Comparison of ENCODE assay signal across 8 mouse cellular contexts in the genomic region with DNA sequence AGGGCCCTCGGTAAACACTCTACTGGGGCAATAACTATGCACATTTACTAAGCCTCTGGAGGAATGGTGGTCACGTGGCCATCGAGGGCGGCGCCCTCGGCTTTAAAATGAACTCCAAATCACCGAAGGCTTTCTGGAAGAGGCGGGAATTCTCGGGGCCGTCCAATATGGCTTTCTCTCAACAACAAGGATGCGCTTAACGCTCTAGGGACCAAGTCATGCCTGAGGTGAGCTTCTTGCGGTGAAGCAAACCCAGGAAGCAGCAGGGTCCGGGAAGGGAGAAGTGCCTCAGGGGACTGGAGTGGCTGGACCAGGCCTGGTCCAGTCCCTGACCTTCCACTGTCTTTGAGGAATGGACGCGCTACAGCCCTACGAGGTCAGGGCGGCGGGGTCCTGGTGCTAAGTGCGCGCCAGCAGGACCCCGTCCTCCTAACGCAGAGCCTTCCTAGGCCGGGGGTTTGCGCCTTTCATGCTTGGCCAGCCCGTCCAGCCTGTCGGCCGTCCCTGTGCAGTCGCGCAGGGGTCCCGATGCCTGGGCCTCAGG. TPM values are rescaled to one million over a fixed set of nuclear protein-coding genes. Genes with fewer than 3 reads are reported as not detected.
DNase-seq lines count a peak whose midpoint lies in the region; ATAC-seq and TF ChIP-seq lines count a peak whose summit lies in the region.

A gene (plus strand): TSS at position 134 of the 544 bp plus-strand sequence.

- no peak for TF ChIP-seq CTCF in spleen, adult 2 months (IDR thresholded peaks at IDR 0.05; ENCODE audit: extremely low read depth, insufficient read depth, insufficient read length, insufficient replicate concordance)
- no peak for TF ChIP-seq CTCF in kidney, postnatal 0 days (IDR thresholded peaks at IDR 0.05; ENCODE audit: low read depth)
- TF ChIP-seq CTCF in testis, adult 2 months (IDR thresholded peaks at IDR 0.05; ENCODE audit: control insufficient read depth, insufficient read depth, insufficient replicate concordance, low read depth, low read length) = no peak

- H3K4me2 ChIP-seq in embryonic facial prominence, embryonic 12.5 days (replicated peaks) = peak within 1 kb of the TSS; percentile 92
- H3K4me2 ChIP-seq in kidney, postnatal 0 days (ENCODE audit: low read length) = peak within 1 kb of the TSS; percentile 75

- H3K27me3 ChIP-seq in spleen, adult 2 months (ENCODE audit: control insufficient read depth, insufficient read depth, low read length) = peaks cover 2% of the 10 kb centered on the region; the same call in 1 of the 2 replicates
- H3K27me3 ChIP-seq in embryonic facial prominence, embryonic 12.5 days = no peaks in the 10 kb centered on the region
- no peaks in the 10 kb centered on the region for H3K27me3 ChIP-seq in kidney, postnatal 0 days (ENCODE audit: insufficient read depth, low read length)
- H3K27me3 ChIP-seq in testis, adult 2 months (ENCODE audit: control insufficient read depth, insufficient read depth, low read length) = no peaks in the 10 kb centered on the region

- H3K9ac ChIP-seq in embryonic facial prominence, embryonic 12.5 days = peak within 1 kb of the TSS; percentile 97
- peak within 1 kb of the TSS; percentile 92 for H3K9ac ChIP-seq in kidney, postnatal 0 days (ENCODE audit: low read depth, low read length)

- peak within 1 kb of the TSS; percentile 100 for H3K27ac ChIP-seq in spleen, adult 2 months (ENCODE audit: insufficient read depth, low read length)
- H3K27ac ChIP-seq in embryonic facial prominence, embryonic 12.5 days = peak within 1 kb of the TSS; percentile 98
- peak within 1 kb of the TSS; percentile 98 for H3K27ac ChIP-seq in kidney, postnatal 0 days
- H3K27ac ChIP-seq in testis, adult 2 months (ENCODE audit: control insufficient read depth, insufficient read depth, low read depth, low read length) = peak within 1 kb of the TSS; percentile 90

- DNase-seq in spleen, adult 2 months (ENCODE audit: low read depth in 1 of 2, low spot score in 2 of 2) = no peak
- DNase-seq in spleen, postnatal 4 days (ENCODE audit: low spot score in 2 of 2) = no peak
- DNase-seq in heart, adult 8-10 months (ENCODE audit: low spot score) = peak; percentile 10
- DNase-seq in kidney, postnatal 0 days (ENCODE audit: low spot score) = peak; percentile 19
- DNase-seq in lung, postnatal 14 days = peak; percentile 6
- DNase-seq in T-cell, adult 2 months (ENCODE audit: low spot score) = no peak

- 87% methylated on average over 31 of the region's 31 CpGs for WGBS in spleen, adult 2 months
- 23% methylated on average over 31 of the region's 31 CpGs for WGBS in embryonic facial prominence, embryonic 12.5 days
- 36% methylated on average over 31 of the region's 31 CpGs for WGBS in kidney, postnatal 0 days

- H3K36me3 ChIP-seq in spleen, adult 2 months (ENCODE audit: control insufficient read depth, insufficient read depth, low read length) = peaks cover 9% of the 10 kb centered on the region
- peaks cover 13% of the 10 kb centered on the region for H3K36me3 ChIP-seq in embryonic facial prominence, embryonic 12.5 days
- H3K36me3 ChIP-seq in kidney, postnatal 0 days (ENCODE audit: insufficient read depth, low read length) = no peaks in the 10 kb centered on the region
- H3K36me3 ChIP-seq in testis, adult 2 months (ENCODE audit: control insufficient read depth, insufficient read depth, low read length) = peaks cover 1% of the 10 kb centered on the region

- no peaks in the 10 kb centered on the region for H3K9me3 ChIP-seq in embryonic facial prominence, embryonic 12.5 days
- no peaks in the 10 kb centered on the region for H3K9me3 ChIP-seq in kidney, postnatal 0 days (replicated peaks; ENCODE audit: low read length)

- TF ChIP-seq POLR2A in spleen, adult 2 months (IDR thresholded peaks at IDR 0.05; ENCODE audit: low read depth, low read length) = no peak
- TF ChIP-seq POLR2A in testis, adult 2 months (IDR thresholded peaks at IDR 0.05; ENCODE audit: control insufficient read depth, low read depth, low read length) = 0 out of 2 replicates have a peak, but pooled peaks have one; percentile 8

- peaks cover 15% of the 10 kb centered on the region for H3K4me1 ChIP-seq in spleen, adult 2 months (ENCODE audit: control insufficient read depth, insufficient read depth, insufficient read length)
- H3K4me1 ChIP-seq in embryonic facial prominence, embryonic 12.5 days = peaks cover 22% of the 10 kb centered on the region
- peaks cover 16% of the 10 kb centered on the region for H3K4me1 ChIP-seq in kidney, postnatal 0 days (replicated peaks; ENCODE audit: insufficient read depth, low read length)
- peaks cover 10% of the 10 kb centered on the region for H3K4me1 ChIP-seq in testis, adult 2 months (ENCODE audit: control insufficient read depth, insufficient read depth, low read length)

- H3K4me3 ChIP-seq in spleen, adult 2 months (ENCODE audit: extremely low read depth, insufficient read depth, insufficient read length) = peak within 1 kb of the TSS; percentile 95
- peak within 1 kb of the TSS; percentile 81 for H3K4me3 ChIP-seq in embryonic facial prominence, embryonic 12.5 days
- H3K4me3 ChIP-seq in kidney, postnatal 0 days (replicated peaks; ENCODE audit: low read depth, low read length) = peak within 1 kb of the TSS; percentile 68
- peak within 1 kb of the TSS; percentile 83 for H3K4me3 ChIP-seq in testis, adult 2 months (ENCODE audit: control insufficient read depth, low read depth, low read length)

- ATAC-seq in embryonic facial prominence, embryonic 12.5 days (ENCODE audit: insufficient number of reproducible peaks, insufficient read depth, low FRiP score, low TSS enrichment) = peak; percentile 13; the same call in 1 of the 2 replicates
- peak; percentile 5 for ATAC-seq in kidney, postnatal 0 days (replicated peaks; ENCODE audit: low FRiP score, low read depth)

RNA-seq across cellular contexts. Expression of the gene that starts here (rescaled TPM):
- 16.1 and 17.8 TPM in 2 replicates for polyA plus RNA-seq in spleen, adult 2 months (2012; rRNA removed)
- polyA plus RNA-seq in embryonic facial prominence, embryonic 12.5 days (2016; fragmentation: Nextera tagmentation; extraction: Ambion mirVana) = 81.7 and 84.4 TPM in 2 replicates
- 10 to 100 TPM; 47.2 to 55.1 (median 51.9) TPM for total RNA-seq in heart, adult 8-10 months (2022)
- polyA plus RNA-seq in kidney, postnatal 0 days (2015; fragmentation: Nextera tagmentation; extraction: Ambion mirVana) = 51.7 and 52.5 TPM in 2 replicates
- 9.0 and 9.5 TPM in 2 replicates for polyA plus RNA-seq in testis, adult 2 months (2012; rRNA removed)

Comparison
In these comparisons a context has a peak if more than half of its experiments do, and no peak if none do; other contexts are left out.
1. DNase-seq: peak in heart, adult 8-10 months (single experiment), kidney, postnatal 0 days (single experiment) and lung, postnatal 14 days (single experiment); none in spleen, adult 2 months (0 of 2), spleen, postnatal 4 days (0 of 2) and T-cell, adult 2 months (single experiment).
2. Peak in every context shown above with its lines, with median percentiles within 50 percentile points of each other: H3K27ac ChIP-seq and H3K4me3 ChIP-seq.